Mouse (Mus musculus) B cell, adult (primary cell): Measurements from ENCODE around the gene Cfap74. TPM values are rescaled to one million over a fixed set of nuclear protein-coding genes. Genes with fewer than 3 reads are reported as not detected.

Experiments
- total RNA-seq: library from RNA; stranded (reverse); gene quantifications from 4 replicates; pipeline ENCODE4 v1.2.4, GENCODE M21; 2023; ENCODE audit not compliant: inconsistent age

Cfap74 gene
- total RNA-seq: 0.13 to 0.93 TPM in 2 of 4 replicates, not detected in the others

DNA sequence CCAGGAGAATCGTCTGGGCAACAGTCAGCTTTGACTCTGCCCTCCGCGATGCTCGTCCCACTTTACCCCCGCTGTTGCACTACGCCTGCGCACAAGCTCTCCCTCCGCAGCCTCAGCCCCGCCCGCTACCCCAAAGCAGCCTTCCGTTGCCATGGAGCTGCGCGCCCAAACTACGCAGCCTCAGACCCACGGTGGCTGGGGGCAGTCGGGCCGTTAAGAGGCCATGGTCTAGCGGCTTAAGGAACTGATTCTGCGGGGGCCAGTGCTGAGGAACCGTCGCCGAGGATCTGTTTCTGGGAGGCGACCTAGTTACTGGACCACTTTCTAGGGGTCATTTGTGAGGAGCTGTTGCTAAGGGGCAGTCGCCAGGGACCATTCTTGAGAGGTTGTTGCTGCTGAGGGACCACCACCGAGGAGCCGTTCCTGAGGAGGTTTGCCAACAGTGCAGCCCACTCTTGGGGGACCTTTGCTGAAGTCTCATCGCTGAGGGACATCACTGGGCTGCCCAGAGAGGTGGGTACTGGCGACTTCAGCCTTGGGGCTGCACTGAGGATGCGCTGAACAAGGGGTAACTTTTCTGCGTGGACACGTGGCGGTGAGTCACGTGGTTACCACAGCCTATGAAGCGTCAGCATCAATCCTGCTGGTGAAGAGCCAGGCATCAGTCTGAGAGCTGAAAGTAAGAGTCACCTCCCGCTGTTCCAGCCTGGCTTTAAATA lies at the start of gene Cfap74:
Gene Cfap74, plus strand, starts transcription at position 133 of the 719 bp plus-strand sequence.

GRCm38 (mm10) chr4:155361303-155361791 lies 47.6 kb upstream of the Cfap74 start, which contains the start of gene Prkcz:
TSS of gene Prkcz (minus strand) at chr4:155361361.

GRCm38 (mm10) chr4:155397511-155398221 lies 11.3 kb upstream of the Cfap74 start, which contains the start of gene Gabrd:
TSS of gene Gabrd (minus strand) at chr4:155398112.

DNA sequence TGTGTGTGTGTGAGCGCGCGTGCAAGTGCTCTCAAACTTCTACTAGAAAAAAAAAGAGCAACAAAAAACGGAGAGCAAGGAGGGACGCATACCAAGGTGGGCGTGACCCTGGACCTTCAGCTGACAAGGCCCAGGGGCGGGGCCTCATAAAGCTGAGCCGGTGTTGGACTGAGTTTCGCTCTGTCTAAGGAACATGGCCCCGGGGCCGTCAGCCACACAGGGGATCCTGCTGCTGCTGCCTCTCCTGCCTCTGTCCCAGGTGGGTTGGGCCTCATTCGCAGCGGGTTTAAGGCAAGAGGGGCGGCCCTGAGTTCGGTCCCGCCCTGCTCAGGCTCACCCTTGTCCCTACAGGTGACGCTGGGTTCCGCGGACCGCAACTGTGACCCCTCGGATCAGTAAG lies 60.0 kb downstream of the Cfap74 start, which contains the start of gene Tmem52:
Gene Tmem52, plus strand, starts transcription at position 163 of the 400 bp plus-strand sequence.

DNA sequence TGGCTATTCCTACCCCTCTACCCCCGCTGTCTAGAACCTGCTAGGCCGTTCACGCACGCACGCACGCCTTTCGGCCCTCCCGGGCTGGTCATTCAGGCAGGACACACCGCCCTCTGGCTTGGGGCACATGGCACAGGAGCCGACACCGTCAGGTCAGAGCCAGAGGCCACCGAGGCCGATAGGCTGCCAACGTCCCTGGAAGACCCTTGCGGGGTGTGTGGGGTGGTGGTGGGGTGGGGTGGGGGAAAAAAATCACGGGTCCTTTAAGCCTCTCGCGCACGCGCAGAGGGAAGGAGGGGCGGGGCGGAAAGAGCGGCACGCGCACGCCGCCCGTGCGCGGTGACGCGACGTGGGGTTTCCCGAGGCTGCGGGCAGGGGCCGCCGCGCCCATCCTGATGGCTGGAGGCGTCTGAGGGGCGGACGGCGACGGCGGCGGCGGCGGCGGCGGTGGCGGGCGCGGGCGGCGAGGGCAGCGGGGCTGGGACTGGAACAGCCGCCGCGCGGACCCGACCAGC lies 82.1 kb downstream of the Cfap74 start, which contains the start of gene Gnb1:
Gene Gnb1, plus strand, starts transcription at position 372 of the 515 bp plus-strand sequence.

Other genes starting within 250 kb of the Cfap74 start
- 46.1 to 52.1 TPM (median 50.4 TPM) in 4 replicates for gene Ski, start 186.6 kb upstream of the Cfap74 start, total RNA-seq
- gene Faap20, start 159.4 kb upstream of the Cfap74 start, total RNA-seq: 37.2 to 46.5 TPM (median 41.4 TPM) in 4 replicates
- 4.4 to 6.0 TPM (median 5.6 TPM) in 4 replicates for gene Prkcz, start 47.8 kb upstream of the Cfap74 start, total RNA-seq
- 1.5 TPM in 1 of 4 replicates, not detected in the others for gene Gabrd, start 11.1 kb upstream of the Cfap74 start, total RNA-seq
- gene Tmem52, start 59.9 kb downstream of the Cfap74 start, total RNA-seq: not detected in 4 replicates
- gene Gnb1, start 82.2 kb downstream of the Cfap74 start, total RNA-seq: 240 to 283 TPM (median 263 TPM) in 4 replicates
- 50.7 to 59.1 TPM (median 52.7 TPM) in 4 replicates for gene Nadk, start 153.2 kb downstream of the Cfap74 start, total RNA-seq
- gene Slc35e2, start 192.2 kb downstream of the Cfap74 start, total RNA-seq: 19.8 to 29.5 TPM (median 26.5 TPM) in 4 replicates
- 139 to 162 TPM (median 154 TPM) in 4 replicates for gene Cdk11b, start 215.7 kb downstream of the Cfap74 start, total RNA-seq
- not detected in 4 replicates for gene Gm10563, start 236.2 kb downstream of the Cfap74 start, total RNA-seq
- gene Mmp23, start 244.2 kb downstream of the Cfap74 start, total RNA-seq: 0.51 TPM in 1 of 4 replicates, not detected in the others